Mouse (Mus musculus) megakaryocyte, embryonic 14.5 days (primary cell): ENCODE results near the gene Notch1. TPM values are rescaled to one million over a fixed set of nuclear protein-coding genes. Genes with fewer than 3 reads are reported as not detected.

Experiments
- H3K27me3 ChIP-seq: replicated peaks from 2 replicates; pipeline ENCODE3; 2012; ENCODE audit warnings: inconsistent platforms
- H3K36me3 ChIP-seq: replicated peaks from 2 replicates; pipeline ENCODE3; 2012; ENCODE audit warnings: low read length, inconsistent platforms, mixed read lengths
- H3K4me1 ChIP-seq: 2 replicates; pipeline ENCODE4 v1.6.1; 2012; ENCODE audit warnings: inconsistent platforms
- H3K4me3 ChIP-seq: replicated peaks from 2 replicates; pipeline ENCODE3; 2012; ENCODE audit warnings: moderate library complexity, mild to moderate bottlenecking, inconsistent platforms
- H3K9me3 ChIP-seq: 2 replicates; pipeline ENCODE4 v1.6.1; 2012; ENCODE audit warnings: inconsistent platforms
- FLI1 ChIP-seq: IDR thresholded peaks from 2 replicates; pipeline ENCODE4 v1.6.1; 2012; ENCODE audit warnings: low read length, inconsistent platforms, mixed read lengths
- GATA1 ChIP-seq: IDR thresholded peaks from 3 replicates; pipeline ENCODE4 v1.6.1; 2012; ENCODE audit warnings: mixed read lengths, low read length, inconsistent platforms, borderline replicate concordance
- polyA plus RNA-seq: library from polyadenylated mRNA; stranded (reverse); fragments of >175 nt; gene quantifications from 2 replicates; pipeline ENCODE4 v1.2.3, GENCODE M21; 2012; ENCODE audit warnings: low replicate concordance; ENCODE audit not compliant: insufficient read depth

Gene Notch1
- polyA plus RNA-seq, 1 experiment, result 4.2 TPM

DNA sequence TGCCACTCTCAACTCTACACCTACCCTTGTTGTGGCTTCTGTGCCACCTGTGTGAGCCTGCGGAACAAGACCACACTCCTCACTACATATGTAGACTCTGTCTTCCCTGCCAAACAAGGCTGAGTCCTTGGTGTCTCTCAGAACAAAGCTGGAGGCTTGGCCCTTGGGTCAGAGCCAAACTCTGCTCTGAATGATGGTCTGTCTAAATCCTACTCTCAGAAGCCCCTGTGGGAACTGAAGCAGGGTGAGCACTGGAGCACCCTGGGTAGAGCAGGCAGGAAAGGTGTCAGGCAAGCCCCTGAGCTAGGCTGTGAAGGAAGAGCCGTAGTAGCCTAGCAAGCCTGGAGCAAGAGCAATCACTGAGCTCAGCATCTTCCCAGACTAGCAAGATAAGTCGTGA lies 33.7 kb upstream of the Notch1 start:
- Histone ChIP-seq H3K9me3 (no peaks in the 10 kb centered on the region), H3K36me3 (no peaks in the 10 kb centered on the region), H3K4me1 (peaks cover 71% of the 10 kb centered on the region), H3K27me3 (peaks cover 80% of the 10 kb centered on the region), H3K4me3 (peak overlapping the region; percentile 5)
- no peak for TF ChIP-seq FLI1
- TF ChIP-seq GATA1, result no peak

DNA sequence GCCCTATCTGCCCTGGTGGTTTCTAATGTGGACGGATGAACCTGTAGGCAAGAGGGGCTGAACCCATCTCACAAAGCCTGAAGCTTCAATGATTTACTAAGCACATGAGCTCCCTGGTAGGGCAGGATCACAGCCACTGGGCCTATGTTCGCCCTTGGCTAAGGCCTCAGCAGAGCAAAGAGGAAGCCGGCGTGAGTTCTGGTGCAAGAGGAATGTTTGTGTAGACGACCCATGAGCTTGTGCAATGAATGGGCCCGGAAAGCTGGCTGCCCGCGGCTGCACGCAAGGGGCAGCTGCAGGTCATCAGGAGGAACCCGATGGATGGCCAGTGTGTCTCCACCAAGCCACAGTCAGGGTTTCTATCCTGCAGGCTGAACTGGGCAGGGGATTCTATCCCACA lies 33.3 kb upstream of the Notch1 start:
- TF ChIP-seq FLI1, result no peak
- TF ChIP-seq GATA1, result no peak
- Histone ChIP-seq H3K4me1 (peaks cover 72% of the 10 kb centered on the region), H3K4me3 (no peak overlapping the region), H3K36me3 (no peaks in the 10 kb centered on the region), H3K27me3 (peaks cover 80% of the 10 kb centered on the region), H3K9me3 (no peaks in the 10 kb centered on the region)

DNA sequence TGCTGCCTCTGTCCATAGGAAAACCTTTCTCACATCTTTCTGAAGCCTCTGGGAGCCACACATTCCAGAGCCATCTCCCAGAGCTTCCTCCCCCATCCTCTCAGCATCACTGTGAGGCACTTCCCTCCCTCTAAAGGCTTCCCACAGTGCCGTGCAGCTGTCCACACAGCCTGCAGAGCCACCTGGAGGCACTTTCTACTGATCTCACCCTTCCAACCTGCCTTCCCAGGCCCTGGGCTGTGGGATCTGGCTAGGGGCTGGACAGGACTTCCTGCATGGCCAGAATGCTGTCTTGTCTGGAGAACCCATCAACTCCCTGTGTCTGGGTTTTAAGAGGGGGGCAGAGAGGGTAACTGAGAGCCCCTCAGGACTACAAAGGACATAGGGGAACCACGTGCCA lies 31.0 kb upstream of the Notch1 start:
- peaks cover 78% of the 10 kb centered on the region for H3K27me3 ChIP-seq

DNA sequence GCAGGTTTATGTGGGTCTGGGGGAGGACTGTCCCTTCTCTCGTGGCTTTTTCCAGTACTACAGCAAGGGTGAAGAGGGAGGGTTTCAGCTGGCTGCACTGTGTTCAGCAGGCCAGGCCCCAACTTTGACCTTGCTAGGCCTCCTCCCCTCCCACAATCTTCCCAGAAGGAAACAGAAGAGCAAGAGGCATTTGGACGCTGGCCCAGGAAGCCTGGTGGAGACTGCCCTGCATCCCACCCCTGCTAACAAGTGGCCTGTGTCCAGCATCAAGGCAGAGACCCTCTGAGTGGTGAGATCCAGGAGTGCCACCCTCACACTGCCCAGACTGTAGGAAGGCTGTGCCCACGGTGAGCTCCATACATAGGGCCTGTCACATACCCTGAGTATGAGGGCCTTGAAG lies 27.8 kb upstream of the Notch1 start:
- peak overlapping the region; percentile 38 for H3K4me3 ChIP-seq
- H3K36me3 ChIP-seq, result no peaks in the 10 kb centered on the region
- H3K27me3 ChIP-seq, result peaks cover 88% of the 10 kb centered on the region
- H3K4me1 ChIP-seq, result peaks cover 55% of the 10 kb centered on the region
- TF ChIP-seq FLI1 (no peak), GATA1 (no peak)
- H3K9me3 ChIP-seq, result no peaks in the 10 kb centered on the region

More for the DNA sequence above, 31.0 kb upstream of the Notch1 start:
- H3K4me3 ChIP-seq, result no peak overlapping the region
- TF ChIP-seq FLI1 (no peak), GATA1 (no peak)
- H3K36me3 ChIP-seq, result no peaks in the 10 kb centered on the region
- peaks cover 73% of the 10 kb centered on the region for H3K4me1 ChIP-seq
- no peaks in the 10 kb centered on the region for H3K9me3 ChIP-seq

DNA sequence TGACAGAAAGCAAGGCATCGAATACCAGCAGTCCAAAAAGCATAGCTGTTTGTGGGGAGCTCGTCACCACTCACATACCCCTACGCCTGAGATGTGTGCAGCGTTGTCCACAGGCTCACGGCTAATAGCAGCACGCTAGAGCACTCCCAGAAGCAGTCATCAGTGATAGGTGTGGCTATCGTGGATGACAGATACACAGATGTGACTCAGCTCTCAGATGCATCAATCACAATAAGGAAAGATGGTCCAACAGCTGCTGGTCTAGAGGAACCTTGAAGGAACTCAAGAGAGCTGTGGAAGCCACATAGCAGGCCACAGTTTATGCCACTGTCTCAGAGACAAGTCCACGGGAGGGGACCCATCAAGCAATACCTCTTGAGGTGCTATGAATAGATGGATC lies 27.3 kb upstream of the Notch1 start:
- Histone ChIP-seq H3K4me3 (no peak overlapping the region), H3K36me3 (no peaks in the 10 kb centered on the region), H3K9me3 (no peaks in the 10 kb centered on the region), H3K27me3 (peaks cover 89% of the 10 kb centered on the region), H3K4me1 (peaks cover 56% of the 10 kb centered on the region)
- TF ChIP-seq GATA1, result no peak
- no peak for TF ChIP-seq FLI1

DNA sequence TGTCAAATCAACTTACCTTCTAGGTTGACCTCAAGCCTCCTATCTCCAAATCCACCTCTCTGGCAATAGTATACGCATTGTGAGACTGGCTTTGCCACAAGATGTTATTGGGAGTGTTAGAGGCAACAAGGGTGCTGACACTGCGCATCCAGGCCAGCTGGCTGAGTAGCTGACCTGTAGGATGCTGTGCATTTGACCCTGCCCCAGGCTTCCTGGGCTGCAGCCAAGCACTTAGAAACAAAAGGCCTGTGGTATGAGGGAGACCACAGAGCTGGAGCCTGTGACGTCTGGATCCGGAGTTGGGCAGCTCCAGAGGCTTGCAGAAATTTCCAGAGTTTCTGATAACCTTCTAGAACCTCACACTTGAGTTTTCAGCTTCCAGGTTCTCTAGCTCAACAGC lies 26.7 kb upstream of the Notch1 start:
- H3K36me3 ChIP-seq, result no peaks in the 10 kb centered on the region

DNA sequence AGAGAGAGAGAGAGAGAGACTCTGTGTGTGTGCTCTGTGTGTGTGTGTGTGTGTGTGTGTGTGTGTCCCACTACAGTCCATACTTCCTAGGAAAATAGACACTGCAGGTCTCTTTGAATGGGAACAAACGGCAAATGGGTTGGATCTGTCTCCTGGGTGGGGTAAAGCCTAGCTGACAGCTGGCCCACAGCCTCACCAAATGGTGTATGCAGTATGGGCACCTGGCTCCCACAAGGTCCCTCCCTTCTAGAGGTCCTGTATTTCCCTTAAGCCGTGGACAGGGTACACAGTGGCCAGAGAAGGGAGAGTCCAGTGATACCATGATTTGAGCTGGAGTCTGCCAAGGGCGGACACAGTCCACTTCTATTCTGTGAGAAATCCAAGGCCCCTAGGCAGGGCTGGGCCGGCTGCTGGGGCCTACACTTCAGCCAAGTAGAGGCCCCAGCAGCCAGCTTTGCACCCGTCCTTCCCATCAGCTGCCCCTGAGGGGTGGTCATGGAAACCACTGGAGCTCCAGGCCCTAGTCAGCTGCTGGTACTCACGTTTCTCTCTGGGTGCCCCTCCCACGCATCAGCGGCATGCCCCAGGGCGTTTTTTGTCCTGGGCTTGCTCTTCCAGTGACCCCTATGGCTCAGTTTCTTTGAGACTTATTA lies 24.9 kb upstream of the Notch1 start:
- Histone ChIP-seq H3K36me3 (no peaks in the 10 kb centered on the region), H3K4me1 (peaks cover 42% of the 10 kb centered on the region), H3K4me3 (no peak overlapping the region), H3K27me3 (peaks cover 89% of the 10 kb centered on the region), H3K9me3 (no peaks in the 10 kb centered on the region)
- TF ChIP-seq FLI1, result no peak
- TF ChIP-seq GATA1, result no peak

More for the DNA sequence above, 26.7 kb upstream of the Notch1 start:
- H3K9me3 ChIP-seq, result no peaks in the 10 kb centered on the region
- H3K4me3 ChIP-seq, result no peak overlapping the region
- H3K27me3 ChIP-seq, result peaks cover 89% of the 10 kb centered on the region
- peaks cover 53% of the 10 kb centered on the region for H3K4me1 ChIP-seq
- no peak for TF ChIP-seq FLI1
- TF ChIP-seq GATA1, result no peak

DNA sequence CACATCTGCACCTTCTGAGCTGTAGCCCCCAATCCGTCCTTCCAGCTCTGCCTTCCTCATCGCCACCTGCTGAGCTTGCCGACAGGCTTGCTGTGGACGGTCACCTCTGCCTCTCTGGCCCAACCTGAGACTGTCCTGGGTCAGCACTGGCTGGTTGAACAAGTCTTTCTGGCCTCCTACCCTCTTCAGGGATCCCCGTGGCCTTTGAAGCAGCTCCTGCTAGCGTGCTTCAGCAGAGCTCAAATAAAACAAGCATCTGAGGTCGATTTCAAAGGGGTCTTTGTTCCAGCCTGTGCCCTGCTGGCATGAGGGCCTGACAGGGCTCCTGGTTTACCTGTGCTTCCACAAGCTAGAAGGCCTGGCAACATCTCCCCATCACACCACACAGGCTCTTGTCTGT lies 24.3 kb upstream of the Notch1 start:
- Histone ChIP-seq H3K4me3 (no peak overlapping the region), H3K9me3 (no peaks in the 10 kb centered on the region), H3K36me3 (no peaks in the 10 kb centered on the region), H3K27me3 (peaks cover 91% of the 10 kb centered on the region), H3K4me1 (peaks cover 45% of the 10 kb centered on the region)
- no peak for TF ChIP-seq FLI1
- no peak for TF ChIP-seq GATA1

DNA sequence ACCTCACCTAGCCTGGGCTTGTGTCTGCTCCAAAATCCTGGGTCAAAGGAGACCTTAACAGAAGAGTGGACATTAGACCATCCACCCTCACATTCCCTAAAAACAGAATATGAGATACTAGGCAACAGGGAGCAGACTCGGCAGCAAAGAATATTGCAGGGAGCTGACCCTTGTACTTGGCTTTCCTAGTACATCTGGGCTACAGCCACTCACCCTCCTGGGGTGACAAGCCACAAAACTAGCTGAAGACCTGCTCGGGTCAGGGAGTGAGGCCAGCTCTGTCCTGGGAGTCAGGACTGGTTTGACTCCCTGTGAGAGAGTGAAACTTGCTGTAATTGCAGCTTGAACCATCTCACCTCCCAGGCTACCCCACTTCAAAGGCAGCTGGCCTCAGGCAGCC lies 23.1 kb upstream of the Notch1 start:
- H3K36me3 ChIP-seq, result no peaks in the 10 kb centered on the region
- TF ChIP-seq FLI1 (no peak), GATA1 (no peak)

DNA sequence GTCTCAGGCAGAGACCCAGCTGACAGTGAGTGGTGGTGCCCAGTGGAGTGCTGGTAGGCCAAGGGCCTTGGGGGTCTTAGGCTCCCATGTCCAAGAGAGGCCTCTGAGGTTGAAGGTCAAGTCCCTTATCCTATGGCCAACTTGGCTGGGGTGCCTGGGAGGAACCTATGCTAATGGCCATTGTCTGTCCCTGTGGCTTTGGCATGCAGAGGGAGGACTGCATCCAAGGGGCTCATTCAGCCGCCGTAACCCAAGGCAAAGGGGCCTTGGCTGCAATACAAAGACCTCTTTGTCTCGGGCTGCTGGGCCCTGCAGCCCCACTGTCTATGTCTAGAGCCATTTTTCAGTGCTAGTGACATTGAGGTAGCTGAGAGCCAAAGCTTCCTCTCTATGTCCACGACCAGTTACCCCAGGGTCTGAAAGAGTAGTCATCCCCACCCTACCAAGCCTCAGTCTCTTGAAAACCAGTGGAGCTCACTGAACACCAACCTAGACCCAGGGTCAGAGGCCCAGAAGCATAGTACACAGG lies 19.1 kb upstream of the Notch1 start:
- Histone ChIP-seq H3K4me1 (peaks cover 55% of the 10 kb centered on the region), H3K4me3 (no peak overlapping the region), H3K27me3 (peaks cover 67% of the 10 kb centered on the region), H3K9me3 (no peaks in the 10 kb centered on the region), H3K36me3 (no peaks in the 10 kb centered on the region)
- TF ChIP-seq GATA1 (no peak), FLI1 (no peak)

More for the DNA sequence above, 23.1 kb upstream of the Notch1 start:
- Histone ChIP-seq H3K9me3 (no peaks in the 10 kb centered on the region), H3K27me3 (peaks cover 88% of the 10 kb centered on the region), H3K4me1 (peaks cover 50% of the 10 kb centered on the region), H3K4me3 (no peak overlapping the region)

DNA sequence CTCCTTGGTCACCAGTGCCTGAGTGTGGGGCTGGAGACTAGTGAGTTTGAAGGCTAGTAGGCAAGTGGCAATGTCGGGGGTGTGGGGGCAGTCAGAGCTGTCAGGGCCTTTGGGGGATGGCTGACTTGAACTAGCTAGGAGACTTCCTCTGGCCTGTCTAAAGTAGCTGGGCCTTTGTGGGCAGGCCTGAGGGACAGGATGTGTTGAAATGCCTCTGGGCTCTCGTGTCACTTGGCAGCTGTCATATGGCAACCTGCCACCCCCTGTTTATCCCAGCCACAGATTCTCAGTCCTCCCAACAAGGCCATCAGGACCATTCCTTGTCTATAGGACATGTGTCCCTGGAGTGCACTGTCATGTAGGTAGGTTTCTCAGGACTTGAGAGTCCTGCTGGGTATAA lies 18.2 kb upstream of the Notch1 start:
- Histone ChIP-seq H3K9me3 (no peaks in the 10 kb centered on the region), H3K36me3 (no peaks in the 10 kb centered on the region), H3K27me3 (peaks cover 59% of the 10 kb centered on the region), H3K4me1 (peaks cover 61% of the 10 kb centered on the region), H3K4me3 (no peak overlapping the region)
- TF ChIP-seq FLI1 (no peak), GATA1 (no peak)
